Mouse (Mus musculus) erythroblast, embryonic 14.5 days (primary cell): ENCODE results near the gene Serp2.

ENCODE experiments used
- GATA1 ChIP-seq: IDR thresholded peaks from 2 replicates; pipeline ENCODE4 v1.6.1; 2012; ENCODE audit warnings: low read length, inconsistent platforms, mixed read lengths
- TAL1 ChIP-seq: IDR thresholded peaks from 3 replicates; pipeline ENCODE4 v1.6.1; 2012; ENCODE audit warnings: low read length, inconsistent platforms, mixed read lengths

- no peak for TF ChIP-seq GATA1
- TF ChIP-seq TAL1: no peak
Observed at GRCm38 (mm10) chr14:76518217-76518616, 38.5 kb downstream of the Serp2 start.
